Mouse (Mus musculus) intestine, embryonic 16.5 days (tissue): ENCODE data around the gene Fmn2. TPM values are rescaled to one million over a fixed set of nuclear protein-coding genes. Genes with fewer than 3 reads are reported as not detected.

Source experiments
- ATAC-seq: fragments of 200-750 bp; cut with Nextera tagmentation; 2 replicates; pipeline ENCODE4 v1.8.0; 2017; ENCODE audit warnings: moderate TSS enrichment, moderate library complexity
- H3K27ac ChIP-seq: fragments of 300-500 bp; sonication (generic); 2 replicates; pipeline ENCODE4 v1.5.1; 2014; ENCODE audit warnings: mild to moderate bottlenecking, low read length
- H3K27me3 ChIP-seq: fragments of 300-500 bp; sonication (generic); replicated peaks from 2 replicates; pipeline ENCODE4 v1.6.1; 2014; ENCODE audit warnings: low read length, control low read depth, mixed read lengths; ENCODE audit not compliant: control insufficient read depth, insufficient read depth
- H3K36me3 ChIP-seq: fragments of 300-500 bp; sonication (generic); 2 replicates; pipeline ENCODE4 v1.6.1; 2014; ENCODE audit warnings: low read length, control low read depth; ENCODE audit not compliant: control insufficient read depth, insufficient read depth
- H3K4me1 ChIP-seq: fragments of 300-500 bp; sonication (generic); 2 replicates; pipeline ENCODE4 v1.6.1; 2014; ENCODE audit warnings: low read length, control low read depth, mixed read lengths; ENCODE audit not compliant: control insufficient read depth, insufficient read depth
- H3K4me2 ChIP-seq: fragments of 300-500 bp; sonication (generic); 2 replicates; pipeline ENCODE4 v1.6.1; 2014; ENCODE audit warnings: low read depth, low read length, control low read depth
- H3K4me3 ChIP-seq: fragments of 300-500 bp; sonication (generic); 2 replicates; pipeline ENCODE4 v1.5.1; 2014; ENCODE audit warnings: mild to moderate bottlenecking, low read length
- H3K9ac ChIP-seq: fragments of 300-500 bp; sonication (generic); 2 replicates; pipeline ENCODE4 v1.6.1; 2014; ENCODE audit warnings: low read depth, low read length
- H3K9me3 ChIP-seq: fragments of 300-500 bp; sonication (generic); 2 replicates; pipeline ENCODE4 v1.6.1; 2016; ENCODE audit warnings: low read length, control low read depth; ENCODE audit not compliant: control insufficient read depth
- WGBS: fragments of 180-500 bp; shearing (Covaris S2); extraction: QIAGEN DNeasy Blood & Tissue Kit; methylation state at CpG from one replicate; pipeline ENCODE4 v1.1.7; 2014; 5-methylcytosine and 5-hydroxymethylcytosine counted together
- polyA plus RNA-seq: library from polyadenylated mRNA; unstranded; fragments of >200 nt; fragmentation: Nextera tagmentation; extraction: Ambion mirVana; gene quantifications from 2 replicates; pipeline ENCODE4 v1.2.1, GENCODE M21; 2015

Fmn2 gene
- polyA plus RNA-seq, 1 experiment from 2014 or later: 0.62 TPM

- Histone ChIP-seq H3K4me3 (no peak overlapping the region), H3K9me3 (no peaks in the 10 kb centered on the region), H3K27ac (no peak overlapping the region), H3K36me3 (no peaks in the 10 kb centered on the region), H3K27me3 (no peaks in the 10 kb centered on the region), H3K4me2 (no peak overlapping the region), H3K4me1 (no peaks in the 10 kb centered on the region), H3K9ac (no peak overlapping the region)
- 87% methylated on average over 3 of the region's 3 CpGs for WGBS
- ATAC-seq: no peak
These were observed 227.1 kb downstream of the Fmn2 start for GRCm38 (mm10) chr1:174728771-174729170.

GRCm38 (mm10) chr1:174732715-174733114 is 231.1 kb downstream of the Fmn2 start:
- 75% methylated on average over 6 of the region's 6 CpGs for WGBS
- Histone ChIP-seq H3K4me2 (no peak overlapping the region), H3K4me1 (no peaks in the 10 kb centered on the region), H3K27ac (no peak overlapping the region), H3K4me3 (no peak overlapping the region), H3K9ac (no peak overlapping the region), H3K27me3 (no peaks in the 10 kb centered on the region), H3K36me3 (no peaks in the 10 kb centered on the region), H3K9me3 (no peaks in the 10 kb centered on the region)
- no peak for ATAC-seq

- H3K27me3 ChIP-seq: no peaks in the 10 kb centered on the region
- no peak overlapping the region for H3K27ac ChIP-seq
- H3K9me3 ChIP-seq: no peaks in the 10 kb centered on the region
- no peak overlapping the region for H3K4me3 ChIP-seq
- WGBS: 77% methylated on average over 8 of the region's 8 CpGs
- no peaks in the 10 kb centered on the region for H3K36me3 ChIP-seq
- no peaks in the 10 kb centered on the region for H3K4me1 ChIP-seq
- no peak overlapping the region for H3K9ac ChIP-seq
- ATAC-seq: no peak
- H3K4me2 ChIP-seq: no peak overlapping the region
These were observed 237.3 kb downstream of the Fmn2 start for GRCm38 (mm10) chr1:174738958-174739357.

GRCm38 (mm10) chr1:174742667-174743066 is 241.0 kb downstream of the Fmn2 start:
- H3K36me3 ChIP-seq: no peaks in the 10 kb centered on the region
- no peak overlapping the region for H3K4me2 ChIP-seq
- no peak overlapping the region for H3K9ac ChIP-seq
- H3K27ac ChIP-seq: no peak overlapping the region
- no peaks in the 10 kb centered on the region for H3K27me3 ChIP-seq
- 81% methylated on average over 2 of the region's 2 CpGs for WGBS
- no peak overlapping the region for H3K4me3 ChIP-seq
- no peak for ATAC-seq
- no peaks in the 10 kb centered on the region for H3K4me1 ChIP-seq
- no peaks in the 10 kb centered on the region for H3K9me3 ChIP-seq

- WGBS: 81% methylated on average over 4 of the region's 4 CpGs
- Histone ChIP-seq H3K4me2 (no peak overlapping the region), H3K36me3 (no peaks in the 10 kb centered on the region), H3K9ac (no peak overlapping the region), H3K4me1 (no peaks in the 10 kb centered on the region), H3K27ac (no peak overlapping the region), H3K4me3 (no peak overlapping the region), H3K9me3 (no peaks in the 10 kb centered on the region), H3K27me3 (no peaks in the 10 kb centered on the region)
- ATAC-seq: no peak
These were observed 246.9 kb downstream of the Fmn2 start for GRCm38 (mm10) chr1:174748520-174748919.

GRCm38 (mm10) chr1:174750893-174751461 is 249.4 kb downstream of the Fmn2 start:
- 58% methylated on average over 3 of the region's 3 CpGs for WGBS
- H3K4me3 ChIP-seq: no peak overlapping the region
- H3K9ac ChIP-seq: no peak overlapping the region
- H3K9me3 ChIP-seq: no peaks in the 10 kb centered on the region
- no peaks in the 10 kb centered on the region for H3K4me1 ChIP-seq
- no peak overlapping the region for H3K27ac ChIP-seq
- H3K27me3 ChIP-seq: no peaks in the 10 kb centered on the region
- ATAC-seq: no peak
- H3K4me2 ChIP-seq: no peak overlapping the region
- no peaks in the 10 kb centered on the region for H3K36me3 ChIP-seq

GRCm38 (mm10) chr1:174759354-174759753 is 257.7 kb downstream of the Fmn2 start:
- no peak overlapping the region for H3K4me3 ChIP-seq
- H3K9me3 ChIP-seq: no peaks in the 10 kb centered on the region
- H3K36me3 ChIP-seq: no peaks in the 10 kb centered on the region
- H3K4me2 ChIP-seq: no peak overlapping the region
- H3K4me1 ChIP-seq: no peaks in the 10 kb centered on the region
- WGBS: 78% methylated on average over 6 of the region's 6 CpGs
- ATAC-seq: no peak
- H3K9ac ChIP-seq: no peak overlapping the region
- no peak overlapping the region for H3K27ac ChIP-seq
- H3K27me3 ChIP-seq: no peaks in the 10 kb centered on the region

- no peaks in the 10 kb centered on the region for H3K4me1 ChIP-seq
- H3K36me3 ChIP-seq: no peaks in the 10 kb centered on the region
- WGBS: 36% methylated on average over 2 of the region's 2 CpGs
- no peak overlapping the region for H3K4me3 ChIP-seq
- no peak overlapping the region for H3K27ac ChIP-seq
- ATAC-seq: no peak
- no peaks in the 10 kb centered on the region for H3K27me3 ChIP-seq
- no peaks in the 10 kb centered on the region for H3K9me3 ChIP-seq
- H3K4me2 ChIP-seq: no peak overlapping the region
- no peak overlapping the region for H3K9ac ChIP-seq
These were observed 264.1 kb downstream of the Fmn2 start for GRCm38 (mm10) chr1:174765757-174766156.

- Histone ChIP-seq H3K27me3 (no peaks in the 10 kb centered on the region), H3K27ac (no peak overlapping the region), H3K4me3 (no peak overlapping the region), H3K9me3 (no peaks in the 10 kb centered on the region), H3K4me2 (no peak overlapping the region), H3K9ac (no peak overlapping the region), H3K36me3 (no peaks in the 10 kb centered on the region), H3K4me1 (no peaks in the 10 kb centered on the region)
- WGBS: 84% methylated on average over 3 of the region's 3 CpGs
- ATAC-seq: no peak
These were observed 265.2 kb downstream of the Fmn2 start for GRCm38 (mm10) chr1:174766852-174767251.

GRCm38 (mm10) chr1:174771871-174772281 is 270.3 kb downstream of the Fmn2 start:
- no peak overlapping the region for H3K9ac ChIP-seq
- no peaks in the 10 kb centered on the region for H3K27me3 ChIP-seq
- H3K9me3 ChIP-seq: no peaks in the 10 kb centered on the region
- no peak for ATAC-seq
- H3K36me3 ChIP-seq: no peaks in the 10 kb centered on the region
- no peaks in the 10 kb centered on the region for H3K4me1 ChIP-seq
- no peak overlapping the region for H3K4me2 ChIP-seq
- no peak overlapping the region for H3K4me3 ChIP-seq
- 52% methylated on average over 4 of the region's 4 CpGs for WGBS
- no peak overlapping the region for H3K27ac ChIP-seq
